Mouse (Mus musculus) liver, adult 2 months (tissue): ENCODE measurements around the gene Rbm15b. TPM values are rescaled to one million over a fixed set of nuclear protein-coding genes. Genes with fewer than 3 reads are reported as not detected.

Source experiments
- DNase-seq: peaks from one replicate; pipeline ENCODE4 v3.0.0-alpha.2; 2011; ENCODE audit warnings: low read depth, low spot score; ENCODE audit errors: extremely low read depth
- H3K27ac ChIP-seq: fragments of 200-500 bp; replicated peaks from 2 replicates; pipeline ENCODE4 v1.5.1; 2012; ENCODE audit warnings: low read depth, mild to moderate bottlenecking, control low read depth, inconsistent platforms, low read length; ENCODE audit not compliant: insufficient read depth
- H3K27me3 ChIP-seq: fragments of 200-500 bp; 2 replicates; pipeline ENCODE4 v1.6.1; 2012; ENCODE audit warnings: mild to moderate bottlenecking, moderate library complexity, low read length, inconsistent platforms; ENCODE audit not compliant: control insufficient read depth, insufficient read depth
- H3K36me3 ChIP-seq: fragments of 200-500 bp; 2 replicates; pipeline ENCODE4 v1.6.1; 2012; ENCODE audit warnings: low read length, inconsistent platforms; ENCODE audit not compliant: control insufficient read depth, insufficient read depth
- H3K4me1 ChIP-seq: fragments of 200-500 bp; 2 replicates; pipeline ENCODE4 v1.6.1; 2011; ENCODE audit warnings: low read length; ENCODE audit not compliant: control insufficient read depth, insufficient read depth
- H3K4me3 ChIP-seq: fragments of 200-500 bp; 2 replicates; pipeline ENCODE4 v1.5.1; 2011; ENCODE audit warnings: low read depth, mild to moderate bottlenecking, control low read depth, low read length, moderate library complexity; ENCODE audit not compliant: insufficient read depth
- H3K79me2 ChIP-seq: fragments of 200-500 bp; 2 replicates; pipeline ENCODE4 v1.6.1; 2012; ENCODE audit warnings: inconsistent platforms, mild to moderate bottlenecking, low read length, moderate library complexity; ENCODE audit not compliant: control insufficient read depth, insufficient read depth
- H3K9ac ChIP-seq: fragments of 200-500 bp; 2 replicates; pipeline ENCODE4 v1.6.1; 2012; ENCODE audit warnings: low read depth, mild to moderate bottlenecking, control low read depth, inconsistent platforms, low read length
- CTCF ChIP-seq: fragments of 200-500 bp; IDR thresholded peaks from 2 replicates; pipeline ENCODE4 v1.5.1; 2011; ENCODE audit warnings: low read depth, low read length, control low read depth
- POLR2A ChIP-seq: fragments of 200-500 bp; IDR thresholded peaks from 2 replicates; pipeline ENCODE4 v1.6.1; 2011; ENCODE audit warnings: low read length, control low read depth; ENCODE audit not compliant: insufficient read depth; ENCODE audit errors: extremely low read depth
- WGBS: fragments of 180-500 bp; shearing (Covaris S2); methylation state at CpG from one replicate; pipeline ENCODE4 v1.1.7; 2018; 5-methylcytosine and 5-hydroxymethylcytosine counted together
- polyA plus RNA-seq: library from polyadenylated mRNA; depleted of rRNA; stranded (reverse); fragments of >200 nt; gene quantifications from 2 replicates; pipeline ENCODE4 v1.2.3, GENCODE M21; 2012; rRNA removed
- total RNA-seq: library from RNA; depleted of rRNA; stranded (reverse); fragments of >200 nt; gene quantifications from 2 replicates; pipeline ENCODE4 v1.2.3, GENCODE M21; 2014; rRNA removed

The Rbm15b gene
- 4.9 and 5.8 TPM in 2 replicates for total RNA-seq
- polyA plus RNA-seq, result 4.5 and 4.8 TPM in 2 replicates

DNA sequence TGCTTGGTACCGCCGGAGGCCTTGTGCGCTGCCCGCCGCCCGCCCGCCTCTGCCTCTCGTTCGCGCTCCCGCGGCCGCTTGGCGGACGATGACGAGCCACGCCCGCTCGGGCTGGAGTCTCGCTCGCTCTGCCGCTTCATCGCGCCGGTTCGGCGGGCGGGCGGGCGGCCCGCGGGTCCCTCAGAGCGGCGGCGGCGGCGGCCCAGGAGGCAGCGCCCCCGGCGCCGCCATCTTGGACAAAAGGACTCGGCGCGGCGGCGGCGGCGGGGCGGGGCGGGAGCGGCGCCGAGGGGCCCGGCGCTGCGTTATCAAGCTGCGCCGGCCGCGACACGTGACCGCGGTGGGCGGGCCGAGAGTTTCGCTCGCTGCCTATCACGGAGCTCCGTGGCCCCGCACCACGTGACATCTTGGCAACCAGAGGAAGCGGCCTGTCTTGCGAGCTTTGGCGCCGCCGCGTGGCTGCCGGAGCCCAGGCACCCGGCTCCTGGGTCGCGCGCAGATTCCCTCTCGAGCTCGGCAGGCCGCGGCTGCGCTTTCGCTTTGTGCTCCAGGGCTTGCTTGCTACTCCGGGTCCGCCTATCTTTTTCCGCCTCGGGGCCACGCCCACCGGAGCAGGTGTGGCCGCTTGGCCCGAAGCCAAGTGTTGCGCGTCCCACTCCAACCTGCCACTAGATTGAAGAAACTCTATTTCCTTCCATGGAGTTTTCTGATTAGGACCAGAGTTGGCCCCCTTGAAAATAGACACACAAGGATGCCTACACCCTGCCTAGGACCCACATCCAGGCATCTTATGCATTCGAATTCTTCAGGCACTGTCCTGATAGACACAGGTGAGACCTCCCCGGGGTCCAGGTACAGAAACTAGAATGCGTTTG, at the start of gene Rbm15b:
TSS of gene Rbm15b (minus strand) at position 601 of the 875 bp plus-strand sequence.
- Histone ChIP-seq H3K4me1 (peaks cover 26% of the 10 kb centered on the region), H3K27ac (peak within 1 kb of the TSS; percentile 60), H3K27me3 (no peaks in the 10 kb centered on the region), H3K9ac (peak within 1 kb of the TSS; percentile 95), H3K79me2 (peaks cover 23% of the 10 kb centered on the region), H3K36me3 (peaks cover 27% of the 10 kb centered on the region), H3K4me3 (peak within 1 kb of the TSS; percentile 76)
- DNase-seq, result peak; percentile 89
- TF ChIP-seq POLR2A (0 out of 2 replicates have a peak, but pooled peaks have one; percentile 13), CTCF (peak; percentile 74)
- WGBS, result 2% methylated on average over 96 of the region's 101 CpGs

DNA sequence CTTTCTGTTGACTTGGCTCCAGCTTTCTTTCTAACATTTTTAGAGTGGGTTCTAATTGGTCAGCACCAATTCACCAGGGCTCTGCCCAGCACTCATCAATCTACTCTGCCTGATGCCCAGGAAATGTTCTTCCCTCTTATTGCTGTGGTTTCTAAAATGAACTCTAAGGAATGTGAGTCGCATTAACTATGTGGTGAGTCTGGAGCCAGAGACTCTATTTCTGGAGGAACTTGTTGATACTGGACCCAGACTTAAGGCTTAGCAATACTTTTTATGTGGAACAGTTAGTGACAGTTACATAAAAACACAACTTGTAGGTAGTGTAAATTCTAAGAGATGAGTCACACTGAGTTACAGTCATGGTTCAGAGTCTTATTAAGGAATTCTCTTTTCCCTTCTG, 47.8 kb upstream of the Rbm15b start:
- no peak overlapping the region for H3K4me3 ChIP-seq
- no peak for DNase-seq
- no peaks in the 10 kb centered on the region for H3K79me2 ChIP-seq
- H3K27ac ChIP-seq, result no peak overlapping the region
- no peaks in the 10 kb centered on the region for H3K27me3 ChIP-seq
- no peaks in the 10 kb centered on the region for H3K36me3 ChIP-seq
- no peak overlapping the region for H3K9ac ChIP-seq
- no peaks in the 10 kb centered on the region for H3K4me1 ChIP-seq
- WGBS, result 88% methylated on average over 1 of the region's 1 CpGs
- no peak for TF ChIP-seq CTCF
- no peak for TF ChIP-seq POLR2A

DNA sequence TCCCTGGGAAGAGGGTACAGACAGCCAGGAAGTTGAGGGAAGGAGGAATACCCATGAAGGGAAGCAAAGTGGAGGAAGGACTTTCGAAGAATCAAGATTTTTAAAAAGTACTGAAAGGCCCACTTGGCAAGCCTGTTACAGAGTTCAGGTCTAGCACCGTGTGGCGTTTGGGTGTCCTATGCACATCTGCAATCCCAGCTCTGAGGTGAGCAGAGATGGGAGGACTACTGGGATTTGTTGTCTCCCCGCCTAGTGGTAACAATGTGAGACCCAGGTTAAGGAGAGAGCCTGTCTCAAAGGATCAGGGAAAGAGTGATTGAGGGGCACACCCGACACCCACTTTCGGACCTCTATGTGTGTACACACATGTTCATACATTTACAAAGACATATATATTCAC, 27.6 kb upstream of the Rbm15b start:
- Histone ChIP-seq H3K4me1 (no peaks in the 10 kb centered on the region), H3K36me3 (no peaks in the 10 kb centered on the region), H3K27me3 (no peaks in the 10 kb centered on the region), H3K9ac (no peak overlapping the region), H3K27ac (no peak overlapping the region), H3K79me2 (no peaks in the 10 kb centered on the region), H3K4me3 (no peak overlapping the region)
- no peak for DNase-seq
- WGBS, result 84% methylated on average over 6 of the region's 6 CpGs
- no peak for TF ChIP-seq POLR2A
- no peak for TF ChIP-seq CTCF

GRCm38 (mm10) chr9:106913759-106914158, 26.5 kb upstream of the Rbm15b start:
- Histone ChIP-seq H3K79me2 (no peaks in the 10 kb centered on the region), H3K27ac (no peak overlapping the region), H3K4me3 (no peak overlapping the region), H3K27me3 (no peaks in the 10 kb centered on the region), H3K4me1 (no peaks in the 10 kb centered on the region), H3K36me3 (no peaks in the 10 kb centered on the region), H3K9ac (no peak overlapping the region)
- WGBS, result 8% methylated on average over 1 of the region's 1 CpGs
- DNase-seq, result peak; percentile 23
- TF ChIP-seq CTCF (no peak), POLR2A (no peak)

DNA sequence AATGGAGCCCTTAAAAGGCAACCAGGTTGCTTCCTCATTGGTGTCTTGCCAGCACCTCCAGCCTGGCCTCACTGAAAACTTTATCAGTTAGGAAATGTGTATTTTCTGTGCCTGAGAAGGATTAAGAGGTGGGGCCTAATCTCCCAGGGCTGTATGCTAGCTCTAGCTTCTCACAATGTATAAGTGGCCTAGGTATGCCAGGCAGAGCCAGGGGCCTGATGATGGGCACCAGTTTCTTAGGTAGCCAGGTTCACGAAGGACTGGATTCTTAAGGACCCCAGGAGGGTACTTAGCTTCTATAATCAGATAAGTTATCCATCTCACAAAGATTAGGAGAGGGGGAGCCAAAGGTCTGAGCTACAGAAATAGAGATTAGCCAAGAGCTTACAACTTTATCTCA, 24.4 kb upstream of the Rbm15b start:
- WGBS, result 69% methylated on average over 1 of the region's 1 CpGs

GRCm38 (mm10) chr9:106908715-106909114, 21.5 kb upstream of the Rbm15b start:
- H3K27me3 ChIP-seq, result no peaks in the 10 kb centered on the region
- H3K4me3 ChIP-seq, result no peak overlapping the region
- peak; percentile 50 for DNase-seq
- no peaks in the 10 kb centered on the region for H3K36me3 ChIP-seq
- H3K9ac ChIP-seq, result no peak overlapping the region
- no peak overlapping the region for H3K27ac ChIP-seq
- H3K79me2 ChIP-seq, result no peaks in the 10 kb centered on the region
- TF ChIP-seq CTCF (no peak), POLR2A (no peak)
- H3K4me1 ChIP-seq, result no peaks in the 10 kb centered on the region
- 23% methylated on average over 5 of the region's 5 CpGs for WGBS

More for the DNA sequence above, 24.4 kb upstream of the Rbm15b start:
- Histone ChIP-seq H3K4me3 (no peak overlapping the region), H3K4me1 (no peaks in the 10 kb centered on the region), H3K27me3 (no peaks in the 10 kb centered on the region), H3K79me2 (no peaks in the 10 kb centered on the region), H3K36me3 (no peaks in the 10 kb centered on the region), H3K9ac (no peak overlapping the region), H3K27ac (no peak overlapping the region)
- no peak for TF ChIP-seq POLR2A
- no peak for TF ChIP-seq CTCF
- no peak for DNase-seq
